28 mouse cellular contexts compared by ENCODE assay signal in genomic region chr17:26574118-26574517, GRCm38 (mm10). TPM values are rescaled to one million over a fixed set of nuclear protein-coding genes. Genes with fewer than 3 reads are reported as not detected.
DNase-seq lines count a peak whose midpoint lies in the region; ATAC-seq and TF ChIP-seq lines count a peak whose summit lies in the region.
"Had no signal": no experiment of that assay in that cellular context is flagged by ENCODE, and none has a peak within 500 bp of the region (broad histone marks: within the 10 kb centered on the region; RNA-seq: fewer than 3 reads in every experiment).

No protein-coding gene starts in this region.

- H3K27ac ChIP-seq in heart, embryonic 11.5 days (ENCODE audit: low read depth, low read length) = no peak overlapping the region
- H3K27ac ChIP-seq in left cerebral cortex, adult 2 months = peak overlapping the region; percentile 76; the same call in 1 of the 2 replicates
- H3K27ac ChIP-seq in heart, embryonic 13.5 days (replicated peaks) = peak overlapping the region; percentile 61
- H3K27ac ChIP-seq: embryonic facial prominence, embryonic 10.5 days; hindbrain, postnatal 0 days; liver, embryonic 15.5 days; lung, embryonic 15.5 days; midbrain, embryonic 15.5 days; neural tube, embryonic 12.5 days had no signal

- no peak overlapping the region for H3K4me2 ChIP-seq in heart, embryonic 11.5 days
- H3K4me2 ChIP-seq in heart, embryonic 13.5 days = no peak overlapping the region
- H3K4me2 ChIP-seq: liver, embryonic 15.5 days; lung, embryonic 15.5 days; midbrain, embryonic 15.5 days; neural tube, embryonic 12.5 days had no signal

- no peak overlapping the region for H3K4me3 ChIP-seq in heart, embryonic 11.5 days (ENCODE audit: low read depth, low read length)
- H3K4me3 ChIP-seq in left cerebral cortex, adult 2 months = no peak overlapping the region
- H3K4me3 ChIP-seq in heart, embryonic 13.5 days = no peak overlapping the region
- H3K4me3 ChIP-seq: embryonic facial prominence, embryonic 10.5 days; liver, embryonic 15.5 days; lung, embryonic 15.5 days; midbrain, embryonic 15.5 days; neural tube, embryonic 12.5 days had no signal

- no peak for TF ChIP-seq CTCF in left cerebral cortex, adult 2 months (IDR thresholded peaks at IDR 0.05)

- intact Hi-C loops in left cerebral cortex, adult 2 months (cut with DNase I) = no loop called here
- intact Hi-C loops in left cerebral cortex, postnatal 36 days (cut with DNase I) = no loop called here

- H3K36me3 ChIP-seq in heart, embryonic 11.5 days (ENCODE audit: control insufficient read depth, insufficient read depth, low read length) = peaks cover 4% of the 10 kb centered on the region; the same call in 1 of the 2 replicates
- H3K36me3 ChIP-seq in heart, embryonic 13.5 days = peaks cover 56% of the 10 kb centered on the region
- H3K36me3 ChIP-seq: liver, embryonic 15.5 days; midbrain, embryonic 15.5 days had no signal

- H3K9ac ChIP-seq in heart, embryonic 11.5 days (ENCODE audit: low read depth, low read length) = no peak overlapping the region
- peak overlapping the region; percentile 64 for H3K9ac ChIP-seq in heart, embryonic 13.5 days
- H3K9ac ChIP-seq: liver, embryonic 15.5 days; lung, embryonic 15.5 days; midbrain, embryonic 15.5 days; neural tube, embryonic 12.5 days had no signal

- peak; percentile 97 for DNase-seq in heart, adult 11 months
- DNase-seq in left cerebral cortex, adult 2 months (ENCODE audit: extremely low spot score in 1 of 2, low spot score in 2 of 2) = no peak
- no peak for DNase-seq in left cerebral cortex, postnatal 36 days (ENCODE audit: low spot score in 2 of 2)
- peak; percentile 68 for DNase-seq in skeletal muscle tissue, adult 2 months (ENCODE audit: low read depth, low spot score)
- no peak for DNase-seq in adrenal gland, adult (ENCODE audit: inconsistent age in 2 of 2, low spot score in 1 of 2)
- DNase-seq: adrenal gland, adult 8-10 months; B cell, adult 2 months; cerebellum, adult 9-10 months; kidney, postnatal 25 days; layer of hippocampus, postnatal 36 days; liver; lung, postnatal 36 days; right cerebral cortex, postnatal 14 days; spleen, adult 18-20 months; thymus, postnatal 25 days had no signal

- no peak for ATAC-seq in heart, embryonic 11.5 days (replicated peaks; ENCODE audit: insufficient number of reproducible peaks, low FRiP score, low TSS enrichment)
- ATAC-seq in heart, embryonic 13.5 days (ENCODE audit: extremely low read depth, insufficient number of reproducible peaks, low FRiP score, low TSS enrichment) = no peak
- ATAC-seq: forebrain, embryonic 16.5 days; hindbrain, postnatal 0 days; intestine, embryonic 16.5 days; midbrain, embryonic 15.5 days; Patski had no signal

- WGBS in heart, embryonic 11.5 days (ENCODE audit: insufficient replicate concordance) = 74% methylated on average over 11 of the region's 11 CpGs
- 56% methylated on average over 11 of the region's 11 CpGs for WGBS in heart, embryonic 13.5 days

- peaks cover 65% of the 10 kb centered on the region for H3K4me1 ChIP-seq in heart, embryonic 11.5 days (ENCODE audit: control insufficient read depth, insufficient read depth, low read length)
- peaks cover 88% of the 10 kb centered on the region for H3K4me1 ChIP-seq in heart, embryonic 13.5 days
- H3K4me1 ChIP-seq: midbrain, embryonic 15.5 days; neural tube, embryonic 12.5 days had no signal

- H3K9me3 ChIP-seq in heart, embryonic 11.5 days (replicated peaks; ENCODE audit: control insufficient read depth, low read length) = no peaks in the 10 kb centered on the region
- no peaks in the 10 kb centered on the region for H3K9me3 ChIP-seq in heart, embryonic 13.5 days
- H3K9me3 ChIP-seq: embryonic facial prominence, embryonic 10.5 days; G1E; liver, embryonic 15.5 days; lung, embryonic 15.5 days; midbrain, embryonic 15.5 days; neural tube, embryonic 12.5 days had no signal

- no peaks in the 10 kb centered on the region for H3K27me3 ChIP-seq in heart, embryonic 11.5 days (ENCODE audit: control insufficient read depth, insufficient read depth, low read length)
- no peaks in the 10 kb centered on the region for H3K27me3 ChIP-seq in heart, embryonic 13.5 days (replicated peaks)
- H3K27me3 ChIP-seq: CH12.LX; liver, embryonic 15.5 days; lung, embryonic 15.5 days; midbrain, embryonic 15.5 days; neural tube, embryonic 12.5 days; Patski had no signal

RNA-seq across cellular contexts. Expression of gene Dusp1, which starts 12.2 kb away (rescaled TPM):
- polyA plus RNA-seq in heart, embryonic 11.5 days (2014; fragmentation: Nextera tagmentation; extraction: Ambion mirVana) = 30.0 and 33.9 TPM in 2 replicates
- 10 to 100 TPM; 58.0 to 65.6 TPM for total RNA-seq in left cerebral cortex, adult 2 months (2021)
- 10 to 100 TPM; 25.0 to 66.5 TPM for total RNA-seq in left cerebral cortex, postnatal 36 days (2021)
- polyA plus RNA-seq in heart, embryonic 13.5 days (2015; fragmentation: Nextera tagmentation; extraction: Ambion mirVana) = 32.8 and 33.1 TPM in 2 replicates

RNA-seq across cellular contexts. Expression of gene Ergic1, which starts 12.8 kb away (rescaled TPM):
- polyA plus RNA-seq in heart, embryonic 11.5 days (2014; fragmentation: Nextera tagmentation; extraction: Ambion mirVana) = 147 TPM in 2 replicates
- total RNA-seq in left cerebral cortex, adult 2 months (2021) = 100 to 1,000 TPM; 144 to 149 TPM
- 100 to 1,000 TPM; 154 TPM for total RNA-seq in left cerebral cortex, postnatal 36 days (2021)
- 103 and 121 TPM in 2 replicates for polyA plus RNA-seq in heart, embryonic 13.5 days (2015; fragmentation: Nextera tagmentation; extraction: Ambion mirVana)

Comparison
In these comparisons a context has a peak if more than half of its experiments do, and no peak if none do; other contexts are left out.
1. DNase-seq: peak in heart, adult 11 months (single experiment) and skeletal muscle tissue, adult 2 months (single experiment); none in left cerebral cortex, adult 2 months (0 of 2), left cerebral cortex, postnatal 36 days (0 of 2) and adrenal gland, adult (0 of 2).